ENCODE assay signal across 8 mouse cellular contexts in genomic region chr17:35842006-35842405, GRCm38 (mm10). TPM values are rescaled to one million over a fixed set of nuclear protein-coding genes. Genes with fewer than 3 reads are reported as not detected.
DNase-seq lines count a peak whose midpoint lies in the region; ATAC-seq and TF ChIP-seq lines count a peak whose summit lies in the region.

No protein-coding gene starts in this region.

- WGBS in heart, embryonic 11.5 days (ENCODE audit: insufficient replicate concordance), result 19% methylated on average over 11 of the region's 11 CpGs
- WGBS in heart, embryonic 16.5 days, result 17% methylated on average over 11 of the region's 11 CpGs
- WGBS in macrophage (ENCODE audit: missing documents), result 8% methylated on average over 11 of the region's 11 CpGs

- in situ Hi-C loops in ES-E14 (cut with MboI; ENCODE audit: low sequenced_read_pairs in 2 of 2, unreplicated experiment in 2 of 2), result no loop called here

- peaks cover 31% of the 10 kb centered on the region for H3K79me2 ChIP-seq in macrophage (ENCODE audit: inconsistent target)

- intact Hi-C loops in left cerebral cortex, postnatal 25 days (cut with DNase I), result loop anchor here (2.0 kb wide), 1 partner anchor 19 kb away; the partner anchor contains the start of gene Nrm

- no peak for DNase-seq in heart, adult 18-20 months
- DNase-seq in ES-E14 (ENCODE audit: low read depth, low spot score), result no peak
- no peak for DNase-seq in right cerebral cortex, adult 2 months (ENCODE audit: low spot score in 2 of 2)
- DNase-seq in thymus, postnatal 10 days (ENCODE audit: low spot score in 2 of 2), result no peak
- no peak for DNase-seq in left cerebral cortex, postnatal 25 days (ENCODE audit: low spot score in 2 of 2)

- no peaks in the 10 kb centered on the region for H3K9me3 ChIP-seq in heart, embryonic 11.5 days (replicated peaks; ENCODE audit: control insufficient read depth, low read length)
- H3K9me3 ChIP-seq in ES-E14 (ENCODE audit: control insufficient read depth, insufficient read depth, low read depth, low read length), result no peaks in the 10 kb centered on the region
- H3K9me3 ChIP-seq in heart, embryonic 16.5 days (replicated peaks; ENCODE audit: control insufficient read depth, low read length), result no peaks in the 10 kb centered on the region

- H3K27me3 ChIP-seq in heart, embryonic 11.5 days (ENCODE audit: control insufficient read depth, insufficient read depth, low read length), result no peaks in the 10 kb centered on the region
- no peaks in the 10 kb centered on the region for H3K27me3 ChIP-seq in heart, embryonic 16.5 days (ENCODE audit: control insufficient read depth, insufficient read depth, low read length)

- peak overlapping the region; percentile 81 for H3K4me2 ChIP-seq in heart, embryonic 11.5 days
- H3K4me2 ChIP-seq in heart, embryonic 16.5 days (ENCODE audit: low read depth, low read length), result peak overlapping the region; percentile 90

- peaks cover 8% of the 10 kb centered on the region; the same call in 1 of the 2 replicates for H3K4me1 ChIP-seq in heart, embryonic 11.5 days (ENCODE audit: control insufficient read depth, insufficient read depth, low read length)
- H3K4me1 ChIP-seq in ES-E14 (ENCODE audit: control insufficient read depth in 2 of 2, insufficient read depth in 2 of 2, low read length in 2 of 2, poor library complexity in 1 of 2), result peaks cover 0 to 13% of the 10 kb centered on the region in 2 experiments; a peak in 3 of 4 replicates
- H3K4me1 ChIP-seq in heart, embryonic 16.5 days (ENCODE audit: control insufficient read depth, insufficient read depth, low read length), result peaks cover 17% of the 10 kb centered on the region

- peak overlapping the region; percentile 80 for H3K9ac ChIP-seq in heart, embryonic 11.5 days (ENCODE audit: low read depth, low read length)
- peak overlapping the region; percentile 84 for H3K9ac ChIP-seq in ES-E14 (ENCODE audit: insufficient read depth, low read depth, low read length, poor library complexity, severe bottlenecking)
- peak overlapping the region; percentile 83 for H3K9ac ChIP-seq in heart, embryonic 16.5 days (ENCODE audit: low read length)

- H3K27ac ChIP-seq in heart, embryonic 11.5 days (ENCODE audit: low read depth, low read length), result peak overlapping the region; percentile 76
- H3K27ac ChIP-seq in ES-E14 (ENCODE audit: insufficient read depth, low read depth, low read length, poor library complexity, severe bottlenecking), result peak overlapping the region; percentile 77
- H3K27ac ChIP-seq in heart, embryonic 16.5 days (ENCODE audit: low read length), result peak overlapping the region; percentile 94
- peak overlapping the region; percentile 73 for H3K27ac ChIP-seq in macrophage

- H3K4me3 ChIP-seq in heart, embryonic 11.5 days (ENCODE audit: low read depth, low read length), result peak overlapping the region; percentile 65
- peak overlapping the region; percentile 76 to 77 for H3K4me3 ChIP-seq in ES-E14 (ENCODE audit: insufficient read depth in 1 of 2, low read depth in 1 of 2, low read length in 2 of 2, poor library complexity in 1 of 2, severe bottlenecking in 1 of 2)
- peak overlapping the region; percentile 76 for H3K4me3 ChIP-seq in heart, embryonic 16.5 days (ENCODE audit: low read length)
- peak overlapping the region; percentile 74 for H3K4me3 ChIP-seq in macrophage (ENCODE audit: inconsistent target)

- no peak for ATAC-seq in heart, embryonic 11.5 days (replicated peaks; ENCODE audit: insufficient number of reproducible peaks, low FRiP score, low TSS enrichment)
- ATAC-seq in heart, embryonic 16.5 days (replicated peaks; ENCODE audit: extremely low read depth, insufficient read depth, low FRiP score), result no peak

- peaks cover 10% of the 10 kb centered on the region for H3K36me3 ChIP-seq in heart, embryonic 11.5 days (ENCODE audit: control insufficient read depth, insufficient read depth, low read length)
- H3K36me3 ChIP-seq in ES-E14 (ENCODE audit: control insufficient read depth, insufficient read depth, low read length, poor library complexity, severe bottlenecking) (peaks cover 9% of the 10 kb centered on the region), macrophage (ENCODE audit: inconsistent target) (peaks cover 15% of the 10 kb centered on the region)
- peaks cover 14% of the 10 kb centered on the region for H3K36me3 ChIP-seq in heart, embryonic 16.5 days (ENCODE audit: control insufficient read depth, insufficient read depth)

TF ChIP-seq in ES-E14, 5 proteins besides CTCF, POLR2A, EP300 and RAD21:
- TF ChIP-seq MAFK (IDR thresholded peaks at IDR 0.05; ENCODE audit: insufficient read depth, low read depth, low read length) (no peak), ZC3H11A (IDR thresholded peaks at IDR 0.05; ENCODE audit: borderline replicate concordance, low read depth, low read length) (no peak), CHD2 (IDR thresholded peaks at IDR 0.05; ENCODE audit: low read depth, low read length) (no peak), ZNF384 (IDR thresholded peaks at IDR 0.05; ENCODE audit: low read depth, low read length) (no peak), HCFC1 (IDR thresholded peaks at IDR 0.05; ENCODE audit: borderline replicate concordance, insufficient read depth, low read length) (no peak)

RNA-seq across cellular contexts. Expression of gene Mdc1, which starts 0.7 kb away (rescaled TPM):
- 19.0 and 19.5 TPM in 2 replicates for polyA plus RNA-seq in heart, embryonic 11.5 days (2014; fragmentation: Nextera tagmentation; extraction: Ambion mirVana)
- total RNA-seq in heart, adult 18-20 months (2021), result 10 to 100 TPM; 13.3 to 17.8 TPM
- 23.8 and 31.7 TPM in 2 replicates for total RNA-seq in ES-E14 (2012; rRNA removed)
- polyA plus RNA-seq in heart, embryonic 16.5 days (2015; fragmentation: Nextera tagmentation; extraction: Ambion mirVana), result 14.7 and 15.0 TPM in 2 replicates
- 10 to 100 TPM in 23 of 26 experiments, 1 to 10 TPM in 3; 7.4 to 51.1 (median 30.4) TPM for total RNA-seq in macrophage (2018; cell fraction: chromatin; rRNA removed)
- 10 to 100 TPM; 10.2 to 24.5 (median 18.6) TPM for total RNA-seq in macrophage (2018; cell fraction: cytosol; rRNA removed)
- total RNA-seq in macrophage (2018; cell fraction: nucleus; rRNA removed), result 10 to 100 TPM in 23 of 26 experiments, 1 to 10 TPM in 3; 9.1 to 73.1 (median 23.0) TPM
- 12.5 to 32.8 TPM (median 22.9 TPM) in 3 replicates for polyA plus RNA-seq in macrophage (2018)
- total RNA-seq in left cerebral cortex, postnatal 25 days (2021), result 10 to 100 TPM in 1 of 2 experiments, 1 to 10 TPM in 1; 9.7 to 12.0 TPM

RNA-seq across cellular contexts. Expression of gene Tubb5, which starts 3.9 kb away (rescaled TPM):
- 855 and 931 TPM in 2 replicates for polyA plus RNA-seq in heart, embryonic 11.5 days (2014; fragmentation: Nextera tagmentation; extraction: Ambion mirVana)
- 10 to 100 TPM; 89.4 to 92.2 TPM for total RNA-seq in heart, adult 18-20 months (2021)
- total RNA-seq in ES-E14 (2012; rRNA removed), result 1,077 and 1,157 TPM in 2 replicates
- 634 and 654 TPM in 2 replicates for polyA plus RNA-seq in heart, embryonic 16.5 days (2015; fragmentation: Nextera tagmentation; extraction: Ambion mirVana)
- 100 to 1,000 TPM in 2 of 26 experiments, 10 to 100 TPM in 21, 1 to 10 TPM in 3; 6.5 to 144 (median 36.4) TPM for total RNA-seq in macrophage (2018; cell fraction: chromatin; rRNA removed)
- 100 to 1,000 TPM; 196 to 602 (median 339) TPM for total RNA-seq in macrophage (2018; cell fraction: cytosol; rRNA removed)
- 100 to 1,000 TPM in 17 of 26 experiments, 10 to 100 TPM in 9; 35.0 to 372 (median 132) TPM for total RNA-seq in macrophage (2018; cell fraction: nucleus; rRNA removed)
- polyA plus RNA-seq in macrophage (2018), result 187 to 603 TPM (median 205 TPM) in 3 replicates
- total RNA-seq in left cerebral cortex, postnatal 25 days (2021), result 100 to 1,000 TPM; 492 to 522 TPM

RNA-seq across cellular contexts. Expression of gene Flot1, which starts 19.0 kb away (rescaled TPM):
- polyA plus RNA-seq in heart, embryonic 11.5 days (2014; fragmentation: Nextera tagmentation; extraction: Ambion mirVana), result 71.3 and 74.0 TPM in 2 replicates
- total RNA-seq in heart, adult 18-20 months (2021), result 100 to 1,000 TPM; 146 to 154 TPM
- total RNA-seq in ES-E14 (2012; rRNA removed), result 31.6 and 34.6 TPM in 2 replicates
- polyA plus RNA-seq in heart, embryonic 16.5 days (2015; fragmentation: Nextera tagmentation; extraction: Ambion mirVana), result 119 and 134 TPM in 2 replicates
- total RNA-seq in macrophage (2018; cell fraction: chromatin; rRNA removed), result 100 to 1,000 TPM in 13 of 26 experiments, 10 to 100 TPM in 13; 29.5 to 202 (median 99.7) TPM
- total RNA-seq in macrophage (2018; cell fraction: cytosol; rRNA removed), result 10 to 100 TPM; 38.5 to 62.3 (median 49.4) TPM
- 100 to 1,000 TPM in 2 of 26 experiments, 10 to 100 TPM in 24; 20.3 to 134 (median 61.4) TPM for total RNA-seq in macrophage (2018; cell fraction: nucleus; rRNA removed)
- polyA plus RNA-seq in macrophage (2018), result 42.9 to 64.8 TPM (median 56.1 TPM) in 3 replicates
- 100 to 1,000 TPM; 120 to 137 TPM for total RNA-seq in left cerebral cortex, postnatal 25 days (2021)

RNA-seq across cellular contexts. Expression of gene Nrm, which starts 19.1 kb away (rescaled TPM):
- polyA plus RNA-seq in heart, embryonic 11.5 days (2014; fragmentation: Nextera tagmentation; extraction: Ambion mirVana), result 44.5 and 48.1 TPM in 2 replicates
- 1 to 10 TPM; 1.8 to 2.5 TPM for total RNA-seq in heart, adult 18-20 months (2021)
- total RNA-seq in ES-E14 (2012; rRNA removed), result 24.7 and 43.0 TPM in 2 replicates
- 45.9 and 46.9 TPM in 2 replicates for polyA plus RNA-seq in heart, embryonic 16.5 days (2015; fragmentation: Nextera tagmentation; extraction: Ambion mirVana)
- total RNA-seq in macrophage (2018; cell fraction: chromatin; rRNA removed), result 1 to 10 TPM in 12 of 26 experiments, under 1 TPM in 3, not detected in 11; 0.48 to 6.9 (median 1.9) TPM
- 1 to 10 TPM; 4.5 to 9.2 (median 6.2) TPM for total RNA-seq in macrophage (2018; cell fraction: cytosol; rRNA removed)
- 10 to 100 TPM in 4 of 26 experiments, 1 to 10 TPM in 22; 2.0 to 31.9 (median 4.7) TPM for total RNA-seq in macrophage (2018; cell fraction: nucleus; rRNA removed)
- 5.9 to 14.4 TPM (median 6.8 TPM) in 3 replicates for polyA plus RNA-seq in macrophage (2018)
- total RNA-seq in left cerebral cortex, postnatal 25 days (2021), result 1 to 10 TPM; 3.2 to 3.6 TPM

RNA-seq across cellular contexts. Expression of gene Ier3, which starts 20.5 kb away (rescaled TPM):
- polyA plus RNA-seq in heart, embryonic 11.5 days (2014; fragmentation: Nextera tagmentation; extraction: Ambion mirVana), result 13.2 and 17.0 TPM in 2 replicates
- total RNA-seq in heart, adult 18-20 months (2021), result 10 to 100 TPM; 20.2 to 25.6 TPM
- 29.3 and 32.3 TPM in 2 replicates for total RNA-seq in ES-E14 (2012; rRNA removed)
- 60.9 and 62.6 TPM in 2 replicates for polyA plus RNA-seq in heart, embryonic 16.5 days (2015; fragmentation: Nextera tagmentation; extraction: Ambion mirVana)
- total RNA-seq in macrophage (2018; cell fraction: chromatin; rRNA removed), result 100 to 1,000 TPM in 10 of 26 experiments, 10 to 100 TPM in 16; 31.1 to 248 (median 85.2) TPM
- total RNA-seq in macrophage (2018; cell fraction: cytosol; rRNA removed), result 1,000 to 10,000 TPM in 1 of 26 experiments, 100 to 1,000 TPM in 17, 10 to 100 TPM in 8; 55.4 to 1,018 (median 242) TPM
- total RNA-seq in macrophage (2018; cell fraction: nucleus; rRNA removed), result 100 to 1,000 TPM in 24 of 26 experiments, 10 to 100 TPM in 2; 54.3 to 647 (median 225) TPM
- 20.7 to 61.5 TPM (median 37.3 TPM) in 3 replicates for polyA plus RNA-seq in macrophage (2018)
- 10 to 100 TPM; 11.2 to 12.5 TPM for total RNA-seq in left cerebral cortex, postnatal 25 days (2021)

Comparison
In these comparisons a context has a peak if more than half of its experiments do, and no peak if none do; other contexts are left out.
1. RNA of gene Tubb5, which starts 3.9 kb away (total RNA-seq): 1,077 to 1,157 TPM in ES-E14 and 492 to 522 TPM in left cerebral cortex, postnatal 25 days; 89.4 to 92.2 TPM in heart, adult 18-20 months; every median in the first group is over 4 times any median in the second.
2. Peak in every context shown above with its lines, with median percentiles within 50 percentile points of each other: H3K27ac ChIP-seq, H3K4me3 ChIP-seq and H3K9ac ChIP-seq.